Mouse (Mus musculus): ENCODE results near the gene Rufy3.

DNA sequence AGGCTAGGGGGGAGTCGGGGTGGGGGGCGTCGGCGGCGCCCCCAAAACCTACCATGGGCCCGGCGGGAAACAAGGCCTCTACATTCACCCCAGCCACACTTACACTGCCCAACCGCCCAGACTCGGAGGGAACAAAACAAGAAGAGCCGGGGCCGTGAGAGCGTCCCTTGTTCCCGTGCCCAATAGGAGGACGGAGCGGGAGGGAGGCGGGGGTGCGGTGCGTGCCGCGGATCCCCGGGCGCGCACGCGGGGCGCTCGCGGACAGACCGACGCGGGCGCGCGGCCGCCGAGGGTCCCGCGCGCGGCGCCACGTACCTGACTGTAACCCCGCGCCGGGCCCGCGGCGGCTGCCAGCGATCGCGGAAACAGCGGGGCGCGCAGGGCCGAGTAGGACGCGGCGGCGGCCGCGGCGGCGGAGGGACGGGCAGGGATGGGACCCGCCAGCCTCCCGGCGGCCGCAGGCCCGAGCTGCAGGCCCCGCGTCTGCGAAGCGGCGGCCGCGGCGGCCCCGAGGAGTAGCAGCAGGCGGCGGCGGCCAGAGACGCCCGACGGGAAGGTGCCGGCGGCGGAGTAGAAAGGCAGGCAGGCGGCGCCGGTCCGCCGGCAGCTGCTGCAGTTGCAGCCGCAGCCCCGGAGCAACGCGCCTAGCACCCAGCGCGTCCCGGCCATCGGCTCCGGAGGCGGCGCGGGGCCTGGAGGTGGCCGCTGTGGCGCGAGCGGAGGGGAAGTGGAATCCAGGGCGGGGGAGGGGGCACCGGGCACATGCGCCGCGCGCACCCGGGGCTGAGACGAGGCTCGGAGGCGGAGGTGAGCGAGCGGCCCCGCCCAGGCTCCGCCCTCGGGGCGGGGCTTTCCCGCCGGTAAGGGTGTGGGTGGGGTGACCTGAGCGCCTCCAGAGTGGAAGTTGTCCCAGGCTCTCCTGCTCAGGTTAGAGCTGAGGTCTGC, 110.9 kb downstream of the Rufy3 start, which contains the start of gene Grsf1:
- no peak for TF ChIP-seq CTCF (IDR thresholded peaks at IDR 0.05)
- 0 out of 2 replicates have a peak, but pooled peaks have one; percentile 38 for TF ChIP-seq POLR2A (IDR thresholded peaks at IDR 0.05; ENCODE audit: insufficient read depth, low read depth, low read length)
